Comparison of ENCODE assay signal across 8 mouse cellular contexts in the genomic region with DNA sequence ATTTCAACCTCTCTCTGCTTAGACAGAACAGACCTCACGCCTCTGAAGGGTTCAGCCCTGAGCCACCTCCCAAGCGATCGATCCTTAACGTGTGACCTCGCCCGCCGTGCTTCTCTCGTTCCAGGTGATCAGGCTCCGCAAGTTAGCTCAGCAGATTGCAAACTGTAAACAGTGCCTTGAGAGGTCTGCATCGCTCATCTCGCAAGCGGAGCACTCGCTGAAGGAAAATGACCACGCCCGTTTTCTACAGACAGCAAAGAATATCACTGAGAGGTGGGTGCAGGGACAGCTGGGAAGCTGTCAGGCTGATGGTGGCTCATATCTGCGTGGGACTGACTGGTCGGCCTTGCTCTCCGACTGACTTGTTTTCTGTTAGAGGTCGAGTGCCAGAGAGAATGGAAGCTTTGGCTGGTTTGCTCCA. TPM values are rescaled to one million over a fixed set of nuclear protein-coding genes. Genes with fewer than 3 reads are reported as not detected.
A peak's percentile ranks its signal among the peaks of the same experiment; 100 is the strongest.
DNase-seq lines count a peak whose midpoint lies in the region; ATAC-seq lines count a peak whose summit lies in the region.
"Not testable (repeated sequence)": the region's sequence is repeated elsewhere in the genome, so short reads cannot be mapped to it uniquely, and the experiment has no call there.

No protein-coding gene starts in this region.

- peaks cover 41% of the 10 kb centered on the region for H3K79me2 ChIP-seq in macrophage (ENCODE audit: inconsistent target)

- not testable (repeated sequence) for H3K27ac ChIP-seq in intestine, embryonic 16.5 days (ENCODE audit: low read length)
- H3K27ac ChIP-seq in macrophage = peak overlapping the region; percentile 71

- peak; percentile 28 for DNase-seq in adrenal gland, adult 2 months
- peak; percentile 15 to 24 for DNase-seq in cerebellum, postnatal 25 days
- DNase-seq in gastrocnemius, postnatal 4 days (ENCODE audit: low spot score in 2 of 2) = peak; percentile 62 to 68
- peak; percentile 48 to 56 for DNase-seq in left cerebral cortex, postnatal 10 days (ENCODE audit: extremely low spot score in 1 of 2, low spot score in 2 of 2)
- peak; percentile 24 to 43 for DNase-seq in spleen, postnatal 10 days (ENCODE audit: low spot score in 2 of 2)
- peak; percentile 23 for DNase-seq in yolk sac, embryonic 10.5 days (ENCODE audit: low spot score)

- 73% methylated on average over 19 of the region's 19 CpGs for WGBS in intestine, embryonic 16.5 days
- 92% methylated on average over 19 of the region's 19 CpGs for WGBS in macrophage (ENCODE audit: missing documents)

- H3K9ac ChIP-seq in intestine, embryonic 16.5 days (ENCODE audit: low read depth, low read length) = not testable (repeated sequence)

- peaks cover 12% of the 10 kb centered on the region for H3K9me3 ChIP-seq in intestine, embryonic 16.5 days (ENCODE audit: control insufficient read depth, low read length)

- peaks cover 34% of the 10 kb centered on the region for H3K36me3 ChIP-seq in intestine, embryonic 16.5 days (ENCODE audit: control insufficient read depth, insufficient read depth, low read length)
- H3K36me3 ChIP-seq in macrophage (ENCODE audit: inconsistent target) = peaks cover 50% of the 10 kb centered on the region

- ATAC-seq in intestine, embryonic 16.5 days = peak; percentile 18

- intact Hi-C loops in left cerebral cortex, postnatal 10 days (cut with DNase I) = not testable (repeated sequence)

- not testable (repeated sequence) for H3K27me3 ChIP-seq in intestine, embryonic 16.5 days (replicated peaks; ENCODE audit: control insufficient read depth, insufficient read depth, low read length)

- not testable (repeated sequence) for H3K4me1 ChIP-seq in intestine, embryonic 16.5 days (ENCODE audit: control insufficient read depth, insufficient read depth, low read length)

- not testable (repeated sequence) for H3K4me3 ChIP-seq in intestine, embryonic 16.5 days (ENCODE audit: low read length); macrophage (ENCODE audit: inconsistent target)

- not testable (repeated sequence) for H3K4me2 ChIP-seq in intestine, embryonic 16.5 days (ENCODE audit: low read depth, low read length)

RNA-seq across cellular contexts. Expression of gene Gm21887, which starts 27.7 kb away (rescaled TPM):
- 100 to 1,000 TPM in 1 of 2 experiments, 10 to 100 TPM in 1; 67.4 to 241 TPM for total RNA-seq in adrenal gland, adult 2 months (2021)
- polyA plus RNA-seq in adrenal gland, adult 2 months (2012; rRNA removed) = 957 and 2,016 TPM in 2 replicates
- 100 to 1,000 TPM in 1 of 2 experiments, 10 to 100 TPM in 1; 93.0 to 116 TPM for total RNA-seq in gastrocnemius, postnatal 4 days (2021)
- 111 and 149 TPM in 2 replicates for polyA plus RNA-seq in intestine, embryonic 16.5 days (2015; fragmentation: Nextera tagmentation; extraction: Ambion mirVana)
- 100 to 1,000 TPM; 164 to 223 TPM for total RNA-seq in left cerebral cortex, postnatal 10 days (2021)
- total RNA-seq in macrophage (2018; cell fraction: chromatin; rRNA removed) = 1,000 to 10,000 TPM in 16 of 26 experiments, 100 to 1,000 TPM in 10; 644 to 7,809 (median 1,101) TPM
- 100 to 1,000 TPM in 1 of 26 experiments, 10 to 100 TPM in 25; 11.8 to 160 (median 27.3) TPM for total RNA-seq in macrophage (2018; cell fraction: cytosol; rRNA removed)
- total RNA-seq in macrophage (2018; cell fraction: nucleus; rRNA removed) = 1,000 to 10,000 TPM in 5 of 26 experiments, 100 to 1,000 TPM in 20, 10 to 100 TPM in 1; 96.6 to 1,945 (median 481) TPM
- 45.5 to 114 TPM (median 105 TPM) in 3 replicates for polyA plus RNA-seq in macrophage (2018)
